Mouse (Mus musculus): ENCODE results near the gene Vamp2. TPM values are rescaled to one million over a fixed set of nuclear protein-coding genes. Genes with fewer than 3 reads are reported as not detected.

The Vamp2 gene
- total RNA-seq, 2 experiments from 2014 or later: 1,053 to 1,091 TPM

DNA sequence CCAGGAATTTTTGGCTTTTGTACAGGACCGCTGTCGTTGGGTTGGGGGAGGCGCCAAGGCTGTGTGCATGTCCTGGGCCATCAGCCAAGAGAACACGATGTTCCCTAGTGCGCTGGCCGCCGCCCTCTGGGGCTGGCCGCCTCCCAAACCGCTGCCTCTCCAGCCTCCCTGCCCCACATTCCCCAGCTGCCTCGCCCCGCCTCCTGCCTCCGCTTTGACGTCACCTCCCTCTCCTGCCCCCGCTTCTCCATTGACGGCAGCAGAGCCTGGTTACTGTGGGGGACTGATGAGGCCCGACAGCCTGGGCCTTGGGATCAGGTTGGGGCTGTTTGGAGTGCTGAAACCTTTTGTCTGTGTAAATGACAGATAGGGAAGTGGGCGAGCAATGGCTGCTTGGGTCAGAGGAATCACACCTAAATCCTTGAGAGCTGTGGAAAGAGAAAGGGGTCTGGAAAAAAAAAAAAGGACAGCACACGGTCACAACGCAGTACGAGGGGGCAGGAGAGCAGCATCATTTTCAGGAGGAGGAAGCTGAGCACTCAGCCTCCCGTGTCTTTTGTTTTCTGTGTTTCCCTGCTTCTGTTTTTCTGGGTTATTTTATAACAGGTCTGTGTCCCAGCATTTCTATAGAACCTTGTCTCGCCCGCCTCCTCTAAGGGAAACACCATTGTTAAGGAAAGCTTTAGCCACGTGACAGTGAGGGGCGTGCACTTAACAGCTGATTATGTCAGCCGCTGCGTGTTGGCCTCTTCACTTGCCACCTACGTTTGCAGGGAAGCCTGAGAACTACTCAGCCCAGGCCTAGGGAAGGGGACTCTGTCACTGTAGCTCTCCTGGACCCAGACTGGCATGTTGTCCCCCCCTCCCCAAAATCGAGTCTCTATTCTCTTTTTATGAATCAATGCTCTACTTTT is 9.0 kb downstream of the Vamp2 start:
- peak; percentile 97 to 98 for DNase-seq (ENCODE audit: low spot score in 2 of 2)

DNA sequence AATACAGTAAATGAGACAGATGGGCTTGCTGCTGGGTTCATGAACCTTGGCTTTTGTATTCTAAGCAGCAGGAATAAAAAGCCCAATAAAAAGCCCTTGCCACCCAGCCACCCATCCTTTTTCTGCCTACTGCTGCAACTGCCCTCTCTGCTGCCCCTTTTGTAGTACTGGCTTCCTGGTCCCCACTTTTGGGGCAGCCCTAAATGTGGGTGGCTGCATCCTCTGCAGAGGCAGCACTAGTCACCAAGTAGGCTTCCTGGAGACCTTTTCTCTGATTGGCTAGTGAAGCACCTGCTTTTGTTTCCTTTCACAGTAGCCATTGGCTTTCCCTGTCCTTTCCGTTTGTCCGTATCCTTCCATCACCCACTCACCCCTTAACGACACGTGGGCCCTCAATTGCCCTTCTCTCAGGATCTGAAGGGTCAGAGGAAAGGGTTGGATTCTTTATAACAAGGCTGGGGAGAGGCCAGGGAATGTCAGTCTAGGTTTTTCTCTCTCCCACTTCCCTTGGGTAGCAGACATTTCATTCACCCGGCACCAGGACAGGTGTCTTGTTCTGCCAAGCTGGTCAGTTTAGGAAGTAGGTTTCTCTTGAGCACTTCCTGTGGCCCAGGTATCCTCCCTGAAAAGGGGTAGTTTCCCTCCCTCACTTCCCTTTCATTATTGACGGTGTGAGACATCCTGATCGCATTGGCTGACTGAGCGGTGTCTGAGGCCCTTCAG is 9.9 kb downstream of the Vamp2 start:
- DNase-seq (ENCODE audit: low spot score in 2 of 2): no peak

DNA sequence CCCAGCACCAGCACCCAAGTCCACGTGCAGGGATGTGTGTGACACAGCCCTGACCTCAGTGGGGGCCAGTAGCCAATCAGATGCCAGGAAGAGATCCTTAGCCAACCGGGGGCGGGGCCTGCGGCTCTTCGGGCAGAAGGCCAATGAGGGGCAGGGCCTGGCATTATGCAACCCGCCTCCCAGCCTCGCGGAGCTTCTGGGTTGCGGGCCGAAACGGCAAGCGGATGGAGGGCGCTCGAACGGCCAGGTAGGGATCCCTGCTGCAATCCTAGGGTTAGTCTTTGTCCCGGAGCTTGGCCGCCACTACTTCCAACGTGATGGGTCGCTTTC is 10.4 kb downstream of the Vamp2 start:
- DNase-seq (ENCODE audit: low spot score in 2 of 2): peak; percentile 97

GRCm38 (mm10) chr11:69099177-69099914 is 11.1 kb downstream of the Vamp2 start:
- DNase-seq (ENCODE audit: low spot score in 2 of 2): no peak

GRCm38 (mm10) chr11:69099915-69100345 is 11.6 kb downstream of the Vamp2 start:
- peak; percentile 92 to 96 for DNase-seq (ENCODE audit: low spot score in 2 of 2)

DNA sequence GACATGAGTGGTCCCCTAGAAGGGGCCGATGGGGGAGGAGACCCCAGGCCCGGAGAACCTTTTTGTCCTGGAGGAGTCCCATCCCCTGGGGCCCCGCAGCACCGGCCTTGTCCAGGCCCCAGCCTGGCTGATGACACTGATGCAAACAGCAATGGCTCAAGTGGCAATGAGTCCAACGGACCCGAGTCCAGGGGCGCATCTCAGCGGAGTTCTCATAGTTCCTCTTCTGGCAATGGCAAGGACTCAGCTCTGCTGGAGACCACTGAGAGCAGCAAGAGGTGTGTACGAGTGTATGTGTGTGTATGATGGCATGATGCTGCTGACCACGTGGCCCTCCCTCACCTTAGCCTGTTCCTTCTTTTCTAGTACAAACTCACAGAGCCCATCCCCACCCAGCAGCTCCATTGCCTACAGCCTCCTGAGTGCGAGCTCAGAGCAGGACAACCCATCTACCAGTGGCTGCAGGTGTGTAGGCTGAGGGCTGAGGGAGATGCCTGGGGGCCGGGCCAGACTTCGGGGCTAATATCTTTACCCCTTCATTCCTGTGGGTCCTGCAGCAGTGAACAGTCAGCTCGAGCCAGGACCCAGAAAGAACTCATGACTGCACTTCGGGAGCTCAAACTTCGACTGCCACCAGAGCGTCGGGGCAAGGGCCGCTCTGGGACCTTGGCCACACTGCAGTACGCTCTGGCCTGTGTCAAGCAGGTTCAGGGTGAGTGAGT is 12.5 kb downstream of the Vamp2 start:
- no peak for DNase-seq (ENCODE audit: low spot score in 2 of 2)

DNA sequence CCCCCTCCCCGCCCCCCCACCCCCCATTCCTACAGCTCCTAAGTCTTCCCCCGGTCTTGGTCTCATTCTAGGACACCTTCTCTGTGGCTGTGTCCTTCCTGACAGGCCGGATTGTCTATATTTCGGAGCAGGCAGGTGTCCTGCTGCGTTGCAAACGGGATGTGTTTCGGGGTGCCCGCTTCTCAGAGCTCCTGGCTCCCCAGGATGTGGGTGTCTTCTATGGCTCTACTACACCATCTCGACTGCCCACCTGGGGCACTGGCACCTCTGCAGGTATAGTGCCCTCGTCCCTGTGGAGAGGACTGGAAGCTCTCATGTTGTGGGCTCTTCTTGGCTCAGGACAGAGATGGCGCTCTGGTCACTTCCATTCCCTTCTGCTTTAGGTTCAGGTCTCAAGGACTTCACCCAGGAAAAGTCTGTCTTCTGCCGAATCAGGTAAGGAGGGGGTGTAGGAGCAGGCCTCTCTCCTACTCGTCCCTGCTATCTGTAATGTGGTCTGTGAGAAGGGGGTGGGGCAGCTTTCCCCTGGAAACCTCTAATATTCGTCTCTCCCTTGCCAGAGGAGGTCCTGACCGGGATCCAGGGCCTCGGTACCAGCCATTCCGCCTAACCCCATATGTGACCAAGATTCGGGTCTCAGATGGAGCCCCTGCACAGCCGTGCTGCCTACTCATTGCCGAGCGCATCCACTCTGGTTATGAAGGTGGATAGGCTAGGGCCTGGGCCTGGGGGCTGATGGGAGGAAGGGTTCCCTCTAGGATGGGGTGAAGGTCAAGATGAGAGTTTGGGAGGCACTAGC is 13.5 kb downstream of the Vamp2 start:
- DNase-seq (ENCODE audit: low spot score in 2 of 2): no peak

DNA sequence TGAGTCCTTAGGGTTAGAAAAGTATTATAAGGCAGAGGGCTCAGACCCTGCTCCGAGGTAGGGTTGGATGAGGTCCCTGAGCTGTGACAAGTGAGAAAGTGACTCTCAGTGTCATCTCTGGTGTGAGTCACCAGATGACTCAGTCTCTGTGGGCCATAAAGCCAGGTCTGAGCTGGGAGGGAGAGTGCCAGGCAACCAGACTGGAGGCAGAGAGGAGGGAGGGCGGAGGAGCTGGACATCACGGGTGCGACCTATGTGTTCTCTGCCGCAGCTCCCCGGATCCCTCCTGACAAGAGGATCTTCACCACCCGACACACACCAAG is 14.1 kb downstream of the Vamp2 start:
- DNase-seq (ENCODE audit: low spot score in 2 of 2): no peak

DNA sequence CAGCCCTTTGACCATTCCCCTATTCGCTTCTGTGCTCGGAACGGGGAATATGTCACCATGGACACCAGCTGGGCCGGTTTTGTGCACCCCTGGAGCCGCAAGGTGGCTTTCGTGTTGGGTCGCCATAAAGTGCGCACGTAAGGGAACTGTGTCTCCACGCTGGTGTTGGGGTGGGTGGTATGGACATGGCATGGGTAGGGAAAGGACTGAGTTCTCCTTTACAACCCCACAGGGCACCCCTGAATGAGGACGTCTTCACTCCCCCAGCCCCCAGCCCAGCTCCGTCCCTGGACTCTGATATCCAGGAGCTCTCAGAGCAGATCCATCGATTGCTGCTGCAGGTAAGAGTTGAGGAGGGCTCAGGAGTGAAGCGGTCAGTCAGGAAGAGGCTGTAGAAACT is 14.8 kb downstream of the Vamp2 start:
- peak in 1 of 2 experiments; percentile 1 for DNase-seq (ENCODE audit: low spot score in 2 of 2)

- DNase-seq (ENCODE audit: low spot score in 2 of 2): peak in 1 of 2 experiments; percentile 2
These were observed 15.5 kb downstream of the Vamp2 start for GRCm38 (mm10) chr11:69103531-69104435.

GRCm38 (mm10) chr11:69104487-69104886 is 16.2 kb downstream of the Vamp2 start:
- peak in 1 of 2 experiments; percentile 1 for DNase-seq (ENCODE audit: low spot score in 2 of 2)

GRCm38 (mm10) chr11:69105227-69105626 is 16.9 kb downstream of the Vamp2 start:
- no peak for DNase-seq (ENCODE audit: low spot score in 2 of 2)

DNA sequence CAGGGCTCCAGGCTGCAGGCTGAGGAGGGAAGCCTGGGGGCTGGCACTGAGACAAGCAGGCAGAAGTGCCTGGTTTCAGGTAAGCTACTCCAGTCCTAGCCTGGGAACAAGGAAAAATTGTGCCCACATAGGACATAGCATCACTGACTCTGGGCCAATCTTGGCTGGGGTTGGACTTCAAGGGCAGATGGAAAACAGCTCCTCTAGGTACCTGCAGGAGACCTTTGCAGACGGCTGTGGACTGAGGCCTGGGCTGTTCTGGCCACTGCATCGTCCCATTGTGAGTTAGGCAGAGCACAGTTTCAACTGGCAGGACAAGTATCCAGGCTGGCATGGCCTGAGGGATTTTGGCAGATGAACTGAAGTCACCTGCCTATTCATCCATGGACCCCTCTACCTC is 17.5 kb downstream of the Vamp2 start:
- DNase-seq (ENCODE audit: low spot score in 2 of 2): no peak

DNA sequence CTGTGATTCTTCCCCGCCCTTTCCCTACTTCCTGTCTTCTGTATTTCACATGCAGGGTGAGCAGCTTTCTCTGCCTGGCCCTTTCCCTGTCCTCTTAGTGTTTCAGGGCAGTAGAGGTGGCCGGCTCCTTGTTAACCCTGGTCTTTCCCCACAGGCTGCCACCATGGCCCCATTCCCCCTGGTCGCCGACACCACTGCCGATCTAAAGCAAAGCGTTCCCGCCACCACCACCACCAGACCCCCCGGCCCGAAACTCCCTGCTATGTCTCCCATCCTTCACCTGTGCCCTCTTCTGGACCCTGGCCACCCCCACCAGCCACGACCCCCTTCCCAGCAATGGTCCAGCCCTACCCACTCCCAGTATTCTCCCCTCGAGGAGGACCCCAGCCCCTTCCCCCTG is 18.0 kb downstream of the Vamp2 start:
- DNase-seq (ENCODE audit: low spot score in 2 of 2): no peak

GRCm38 (mm10) chr11:69106842-69107241 is 18.6 kb downstream of the Vamp2 start:
- DNase-seq (ENCODE audit: low spot score in 2 of 2): no peak

DNA sequence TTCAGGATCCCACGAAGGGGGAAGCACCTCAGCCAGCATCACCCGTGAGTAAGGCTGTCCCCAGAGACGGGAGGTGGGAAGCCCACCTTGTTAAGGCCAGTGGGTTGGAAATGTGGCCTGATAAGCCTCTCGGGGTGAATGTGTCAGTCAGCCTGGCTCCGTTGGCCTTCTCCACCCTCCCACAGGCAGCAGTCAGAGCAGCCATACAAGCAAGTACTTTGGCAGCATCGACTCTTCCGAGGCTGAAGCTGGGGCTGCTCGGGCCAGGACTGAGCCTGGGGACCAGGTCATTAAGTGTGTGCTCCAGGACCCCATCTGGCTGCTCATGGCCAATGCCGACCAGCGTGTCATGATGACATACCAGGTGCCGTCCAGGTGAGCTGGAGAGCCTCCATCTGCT is 19.4 kb downstream of the Vamp2 start:
- DNase-seq (ENCODE audit: low spot score in 2 of 2): no peak

DNA sequence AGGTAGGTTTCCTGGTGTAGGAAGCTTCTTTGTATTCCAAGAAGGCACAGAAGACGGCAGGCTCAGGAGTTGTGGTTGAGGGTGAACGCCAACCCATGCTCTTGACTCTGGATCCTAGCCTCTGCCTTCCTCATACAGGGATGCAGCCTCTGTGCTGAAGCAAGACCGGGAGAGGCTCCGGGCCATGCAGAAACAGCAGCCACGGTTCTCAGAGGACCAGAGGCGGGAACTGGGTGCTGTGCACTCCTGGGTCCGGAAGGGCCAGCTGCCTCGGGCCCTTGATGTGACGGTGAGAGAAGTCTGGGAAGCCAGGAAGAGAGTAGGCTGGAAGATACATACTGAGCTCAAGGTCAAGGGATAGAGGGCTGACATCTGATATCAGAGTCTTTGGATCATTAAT is 19.9 kb downstream of the Vamp2 start:
- DNase-seq (ENCODE audit: low spot score in 2 of 2): no peak

DNA sequence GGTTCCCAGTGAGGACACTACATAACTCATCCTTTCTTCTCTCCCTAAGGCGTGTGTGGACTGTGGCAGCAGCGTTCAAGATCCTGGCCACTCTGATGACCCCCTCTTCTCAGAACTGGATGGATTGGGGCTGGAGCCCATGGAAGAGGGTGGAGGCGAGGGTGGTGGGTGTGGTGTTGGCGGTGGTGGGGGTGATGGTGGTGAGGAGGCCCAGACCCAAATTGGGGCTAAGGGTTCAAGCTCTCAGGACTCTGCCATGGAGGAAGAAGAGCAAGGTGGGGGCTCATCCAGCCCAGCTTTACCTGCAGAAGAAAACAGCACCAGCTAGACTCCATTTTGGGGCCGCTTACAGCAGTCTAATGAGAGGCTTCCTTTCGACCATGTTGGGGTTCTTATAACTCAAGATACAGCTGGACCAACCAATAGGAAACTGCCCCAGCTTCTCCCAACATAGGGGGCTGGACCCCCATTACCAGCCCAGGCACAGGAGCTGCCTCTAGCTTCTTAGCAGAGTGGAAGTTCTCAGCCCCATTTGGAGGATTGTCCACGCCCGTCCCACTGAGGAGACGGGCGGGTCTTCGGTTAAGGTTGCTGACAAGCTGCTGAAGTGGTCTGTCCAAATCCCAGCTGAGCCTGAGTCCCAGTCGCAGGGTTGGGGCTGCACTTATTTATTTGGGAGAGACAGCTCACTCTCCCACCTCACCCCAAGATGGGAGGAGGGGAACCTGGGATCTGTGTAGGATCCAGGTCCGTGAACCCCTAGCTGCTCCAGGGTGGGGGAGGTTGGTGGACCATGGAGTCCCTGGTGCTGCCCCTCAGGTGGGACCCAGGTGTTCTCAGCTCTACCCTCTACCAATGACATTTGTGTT is 21.0 kb downstream of the Vamp2 start:
- DNase-seq (ENCODE audit: low spot score in 2 of 2): no peak
